Mouse (Mus musculus) C2C12 (cell line): ENCODE data around the gene Ybx3.

Experiments used
- CTCF ChIP-seq: IDR thresholded peaks from one replicate; pipeline ENCODE4 v1.5.1; 2011; ENCODE audit not compliant: control insufficient read depth, insufficient read depth, insufficient read length
- FOSL1 ChIP-seq: IDR thresholded peaks from one replicate; pipeline ENCODE4 v1.8.0; 2011; ENCODE audit warnings: mild to moderate bottlenecking, low read length; ENCODE audit not compliant: poor library complexity, insufficient read depth, severe bottlenecking
- USF1 ChIP-seq: IDR thresholded peaks from one replicate; pipeline ENCODE4 v1.6.1; 2011; ENCODE audit warnings: low read depth, mild to moderate bottlenecking, control low read depth, moderate library complexity

DNA sequence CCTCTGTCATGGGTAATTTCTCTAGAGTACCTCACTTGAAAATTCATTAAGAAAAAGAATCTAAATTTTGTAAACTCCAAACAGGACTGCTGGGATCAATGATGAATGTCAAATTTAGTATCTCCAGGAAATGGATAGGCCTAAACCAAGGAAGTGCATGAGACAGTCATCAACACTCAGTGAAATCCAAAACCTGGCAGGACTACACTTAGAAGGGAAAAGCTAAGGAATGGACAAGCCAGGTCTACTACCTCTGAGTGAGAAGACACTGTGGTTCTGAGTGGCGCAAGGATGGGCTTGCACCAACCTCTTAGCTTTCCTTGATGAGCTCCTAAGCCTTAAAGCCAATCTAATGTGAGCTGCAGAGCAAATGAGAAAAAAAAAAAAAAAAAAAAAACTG is 2.8 kb downstream of the Ybx3 start:
- no peak for TF ChIP-seq USF1
- no peak for TF ChIP-seq FOSL1
- no peak for TF ChIP-seq CTCF
